Mouse (Mus musculus) embryo, embryonic 11 days (tissue): ENCODE measurements around the gene Ccnt1.

ENCODE experiments used
- DNase-seq: peaks from one replicate; pipeline ENCODE4 v3.0.0-alpha.2; 2015

Gene Ccnt1

DNA sequence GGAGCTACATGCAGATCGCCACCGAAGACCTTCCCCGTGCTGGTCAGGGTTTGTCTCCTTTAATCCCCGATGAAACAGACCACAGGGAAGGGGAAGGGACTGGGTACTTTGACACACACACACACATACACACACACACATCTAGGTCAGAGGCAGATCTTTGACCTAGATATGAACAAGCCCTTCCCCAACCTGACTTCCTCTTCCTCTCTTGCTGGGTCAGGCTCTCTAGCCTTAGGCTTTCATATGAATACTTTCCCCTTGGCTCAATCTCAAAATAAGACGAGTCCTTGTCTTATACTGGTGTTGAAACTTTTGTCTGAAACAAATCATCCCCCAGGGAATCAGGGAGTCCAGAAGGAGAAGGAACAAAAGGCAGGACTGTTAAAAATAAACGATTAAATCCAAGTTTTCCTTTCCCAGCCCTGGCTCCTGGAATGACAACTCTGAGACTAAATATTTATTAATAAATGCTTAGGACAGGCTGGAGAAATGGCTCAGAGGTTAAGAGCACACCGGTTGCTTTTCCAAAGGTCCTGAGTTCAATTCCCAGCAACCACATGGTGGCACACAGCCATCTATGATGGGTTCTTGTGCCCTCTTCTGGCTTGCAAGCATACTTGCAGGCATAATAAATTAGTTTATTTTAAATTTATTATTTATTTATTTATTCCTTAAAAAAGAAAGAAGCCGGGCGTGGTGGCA is 64.3 kb downstream of the Ccnt1 start:
- DNase-seq, result no peak

DNA sequence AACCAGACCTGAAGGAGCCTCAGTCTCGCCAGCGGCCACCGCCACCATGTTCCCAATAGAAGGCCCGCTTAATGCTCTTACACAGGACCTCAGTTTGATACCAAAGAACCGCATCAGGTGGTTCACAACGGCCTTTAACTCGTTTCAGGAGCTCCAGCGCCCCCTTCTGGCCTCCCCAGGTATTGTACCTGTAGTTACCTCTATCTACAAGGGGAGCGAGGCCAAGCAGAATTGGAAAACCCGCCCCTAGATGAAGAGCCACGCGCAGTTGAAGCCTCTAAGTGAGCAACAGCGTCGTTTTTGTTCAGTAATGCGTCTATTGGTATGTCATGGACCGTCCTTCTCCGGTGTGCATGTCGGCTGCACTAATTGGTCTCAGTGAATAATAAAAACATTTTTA is 66.2 kb downstream of the Ccnt1 start:
- DNase-seq, result peak; percentile 81

DNA sequence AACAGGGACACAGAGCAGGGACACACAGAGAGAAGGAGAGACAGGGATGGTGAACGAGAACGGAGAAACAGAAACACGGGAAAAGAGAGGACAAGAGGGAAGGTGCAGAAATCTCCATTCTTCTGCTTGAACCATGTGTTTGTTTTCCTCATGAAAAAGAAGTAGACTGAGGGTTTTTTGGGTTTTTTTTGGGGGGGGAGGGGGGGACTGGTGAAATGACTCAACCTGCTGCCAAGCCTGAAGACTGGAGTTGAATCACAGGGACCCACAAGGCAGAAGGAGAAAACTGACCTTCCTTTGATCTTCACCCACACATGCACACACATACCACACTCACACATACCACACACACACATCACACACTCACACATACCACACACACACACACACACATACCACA is 67.4 kb downstream of the Ccnt1 start:
- no peak for DNase-seq

DNA sequence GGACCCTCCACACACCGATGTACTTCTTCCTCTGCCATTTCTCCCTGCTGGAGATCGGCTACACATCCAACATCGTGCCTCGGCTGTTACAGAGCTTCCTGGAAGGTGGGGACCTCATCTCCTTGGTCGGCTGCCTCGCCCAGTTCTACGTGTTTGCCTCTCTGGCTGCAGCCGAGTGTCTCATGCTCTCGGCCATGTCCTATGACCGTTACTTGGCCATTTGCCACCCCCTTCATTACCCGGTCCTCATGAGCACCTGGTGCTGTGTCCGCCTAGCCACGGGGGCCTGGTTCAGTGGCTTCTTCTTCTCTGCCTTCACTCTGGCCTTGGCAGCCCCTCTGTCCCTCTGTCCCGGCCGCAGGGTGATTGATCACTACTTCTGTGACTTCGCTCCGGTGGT is 73.1 kb downstream of the Ccnt1 start:
- no peak for DNase-seq

DNA sequence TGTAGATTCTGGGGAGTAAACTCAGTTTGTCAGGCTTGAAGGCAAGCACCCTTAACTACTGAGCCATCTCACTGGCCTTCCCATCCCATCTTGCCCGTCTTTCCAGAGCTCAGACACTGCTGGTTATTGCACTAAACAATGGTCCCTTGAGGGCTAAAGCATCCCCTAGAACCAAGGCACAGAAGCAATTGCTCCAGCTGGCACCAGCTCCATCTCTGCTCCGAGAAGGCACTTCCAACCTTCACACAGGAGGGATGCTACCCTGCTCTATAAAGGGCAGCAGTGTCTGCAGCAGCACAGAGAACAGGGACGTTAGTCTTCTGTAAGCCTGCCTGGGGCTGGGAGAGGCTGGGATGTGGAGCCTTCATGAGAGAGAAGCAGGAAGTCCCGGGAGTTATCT is 78.6 kb downstream of the Ccnt1 start, which contains the start of gene Olfr279:
TSS of gene Olfr279 (plus strand) at position 301 of the 400 bp plus-strand sequence.
- no peak for DNase-seq

DNA sequence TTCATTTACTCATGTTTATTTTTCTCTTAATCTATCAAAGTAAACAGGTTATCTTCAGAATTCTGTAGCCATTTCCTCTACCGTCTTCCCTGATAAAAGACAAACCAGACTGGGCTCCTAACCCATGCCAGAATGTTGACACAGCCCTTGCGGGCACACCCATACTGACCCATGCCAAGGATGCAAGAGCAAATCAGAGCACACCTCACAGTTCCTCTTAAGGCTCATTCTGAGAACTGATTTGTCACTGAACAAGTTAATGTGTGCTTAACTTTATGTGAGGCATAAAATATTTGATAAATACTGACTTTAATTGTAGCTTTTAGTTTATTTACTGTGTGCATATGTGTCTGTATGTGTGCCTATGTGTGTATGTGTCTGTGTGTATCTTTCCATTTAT is 79.4 kb downstream of the Ccnt1 start:
- DNase-seq, result no peak
